Mouse (Mus musculus): ENCODE data around the gene Mtx1.

Mtx1 gene

DNA sequence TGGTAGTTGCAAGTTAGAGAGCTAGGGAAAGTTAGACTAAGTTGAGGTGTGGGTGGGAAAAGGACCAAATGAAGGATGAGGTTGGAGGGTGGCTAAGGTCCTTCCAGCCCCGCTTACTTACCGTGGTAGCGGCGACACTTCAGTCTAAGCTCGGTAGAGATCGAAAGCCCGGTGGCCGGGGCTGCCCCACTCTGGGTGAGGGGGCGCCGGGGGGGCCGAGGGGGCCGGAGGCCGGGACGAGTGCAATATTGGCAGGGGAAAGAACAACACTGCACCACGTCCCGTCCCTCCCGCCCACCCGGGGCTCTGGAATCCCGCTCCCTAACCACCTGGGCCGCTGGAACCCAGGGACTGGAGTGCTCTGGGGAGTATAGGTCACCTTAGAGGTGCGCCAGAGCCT lies at the start of gene Mtx1:
TSS of gene Mtx1 (minus strand) at position 189 of the 400 bp plus-strand sequence.
- no peak for DNase-seq (ENCODE audit: low spot score)

DNA sequence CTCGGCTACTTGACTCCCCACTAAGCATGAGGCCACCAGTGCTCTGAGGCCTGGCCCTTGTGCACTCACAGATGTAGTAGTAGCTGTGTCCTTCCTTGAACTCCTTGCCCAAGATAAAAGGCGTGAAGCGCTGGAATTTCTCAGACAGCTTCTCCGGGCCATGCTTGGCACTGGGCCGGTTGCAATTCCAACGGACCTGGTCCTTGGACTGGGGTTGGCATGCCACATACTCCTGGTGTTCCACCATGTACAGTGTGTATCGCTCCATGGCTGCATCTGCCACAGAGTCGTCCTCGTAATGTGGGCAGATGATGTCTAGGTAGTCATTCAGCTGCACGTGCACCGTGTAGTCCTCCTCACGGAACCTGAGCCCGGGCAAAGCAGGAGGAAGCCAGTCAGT lies 49.2 kb upstream of the Mtx1 start:
- no peak for DNase-seq (ENCODE audit: low spot score)

DNA sequence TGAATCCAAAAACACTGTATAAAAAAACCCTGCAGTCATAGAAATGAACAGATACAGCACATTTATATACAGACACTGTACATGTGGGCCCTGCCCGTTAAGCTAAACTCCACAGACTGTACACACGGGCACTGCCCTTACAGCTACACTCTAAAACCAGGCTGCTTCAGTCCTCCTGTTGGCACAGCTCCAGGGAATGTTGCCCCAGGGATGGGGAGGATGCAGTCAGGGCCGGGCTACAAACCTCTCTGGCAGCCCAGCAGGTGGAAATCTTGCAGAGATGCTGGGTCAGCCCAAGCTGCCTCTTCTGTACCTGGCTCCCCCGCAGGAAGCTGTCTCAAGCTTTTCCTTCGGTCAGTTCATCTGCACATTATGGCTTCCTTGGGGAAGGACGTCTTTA lies 44.9 kb upstream of the Mtx1 start:
- DNase-seq (ENCODE audit: low spot score): no peak

DNA sequence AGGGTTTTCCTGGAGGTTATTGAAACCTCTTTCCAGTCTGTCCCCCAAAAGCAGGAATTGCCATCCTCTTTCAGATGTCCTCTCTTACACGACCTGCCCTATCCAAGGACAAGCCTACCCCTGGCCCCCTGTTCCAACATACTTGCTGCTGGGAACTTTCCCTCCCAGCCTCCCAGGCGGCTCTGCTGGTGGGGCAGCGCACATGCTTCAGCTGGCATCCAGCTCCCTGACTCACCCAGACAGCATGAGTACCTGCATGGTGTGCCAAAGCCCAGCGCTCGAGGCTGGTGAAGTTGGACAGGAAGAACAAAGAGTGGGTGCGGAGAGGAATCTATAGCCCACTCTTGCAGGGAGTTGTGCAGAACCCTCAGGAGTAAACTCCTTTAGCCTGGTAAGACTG lies 44.0 kb upstream of the Mtx1 start:
- DNase-seq (ENCODE audit: low spot score): no peak

DNA sequence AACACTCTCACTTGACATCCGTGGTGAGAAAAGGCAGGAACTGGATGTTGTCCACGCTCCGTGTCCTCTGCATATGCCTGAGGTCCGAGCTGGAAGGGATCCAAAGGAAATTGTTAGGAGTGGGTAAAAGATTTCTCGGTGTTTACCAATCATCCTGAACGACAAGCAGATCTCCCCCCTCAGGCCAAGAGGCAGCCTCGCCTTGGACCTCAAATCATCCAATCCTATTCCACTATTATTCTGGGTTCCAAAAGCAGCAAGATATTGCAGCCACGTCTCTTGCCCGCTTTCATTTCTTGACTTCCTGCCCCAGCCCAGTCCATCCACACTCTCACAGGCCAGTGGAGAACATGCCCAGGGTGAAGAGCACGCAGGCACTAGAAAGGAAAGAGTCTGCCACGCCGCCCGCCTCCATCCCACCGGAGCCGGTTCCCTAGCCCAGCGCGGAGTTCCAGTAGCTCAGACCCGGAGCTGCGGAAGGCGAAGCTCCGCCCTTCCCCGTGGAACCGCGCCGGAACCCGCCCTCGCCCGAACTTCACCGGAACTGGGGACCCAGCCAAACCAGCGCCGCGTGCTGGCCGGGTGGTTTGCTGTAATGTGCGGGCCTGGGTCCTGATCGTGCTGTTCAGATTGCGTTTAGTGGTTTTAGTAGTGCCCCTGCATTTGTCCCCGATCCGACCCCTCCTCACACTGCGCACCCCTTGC lies 43.3 kb upstream of the Mtx1 start, which contains the start of gene Slc50a1:
TSS of gene Slc50a1 (minus strand) at position 520 of the 705 bp plus-strand sequence.
- peak; percentile 68 for DNase-seq (ENCODE audit: low spot score)

DNA sequence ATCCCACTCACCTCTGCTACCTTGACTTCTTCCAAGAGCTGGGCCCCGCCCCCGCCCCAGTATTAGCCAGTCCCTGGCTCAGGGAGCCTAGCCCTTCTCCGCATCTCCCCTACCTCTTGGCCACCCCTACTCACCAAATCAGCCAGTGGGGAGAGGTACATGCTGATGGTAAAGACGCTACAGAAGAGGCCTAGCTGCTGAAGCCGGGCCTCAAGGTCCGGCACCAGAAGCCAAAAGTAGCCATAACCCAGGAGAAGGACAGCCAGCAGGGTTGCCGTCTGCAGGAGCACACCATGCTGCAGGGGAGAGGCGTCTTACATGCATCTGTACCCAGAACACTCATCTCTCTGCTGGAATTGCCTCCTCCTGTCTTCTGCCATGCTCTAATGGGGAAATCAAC lies 42.0 kb upstream of the Mtx1 start:
- no peak for DNase-seq (ENCODE audit: low spot score)

DNA sequence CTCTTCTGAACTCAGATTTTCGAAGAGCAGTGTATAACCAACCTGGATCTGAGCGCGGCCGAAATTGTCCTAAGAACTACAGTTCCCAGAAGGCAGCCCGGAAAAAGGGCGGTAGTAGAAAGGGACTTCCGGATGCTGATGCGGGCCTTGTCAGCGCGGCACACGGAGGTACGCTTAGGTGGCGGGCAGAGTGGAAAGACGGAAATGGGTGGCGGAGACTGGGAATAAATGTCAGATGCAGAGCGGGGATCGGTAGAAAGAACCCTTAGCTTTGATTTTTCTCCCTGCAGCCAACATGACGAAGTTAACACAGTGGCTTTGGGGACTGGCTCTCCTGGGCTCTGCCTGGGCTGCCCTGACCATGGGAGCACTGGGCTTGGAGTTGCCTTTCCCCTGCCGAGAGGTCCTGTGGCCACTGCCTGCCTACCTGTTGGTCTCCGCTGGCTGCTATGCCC lies 39.6 kb upstream of the Mtx1 start:
- no peak for DNase-seq (ENCODE audit: low spot score)

DNA sequence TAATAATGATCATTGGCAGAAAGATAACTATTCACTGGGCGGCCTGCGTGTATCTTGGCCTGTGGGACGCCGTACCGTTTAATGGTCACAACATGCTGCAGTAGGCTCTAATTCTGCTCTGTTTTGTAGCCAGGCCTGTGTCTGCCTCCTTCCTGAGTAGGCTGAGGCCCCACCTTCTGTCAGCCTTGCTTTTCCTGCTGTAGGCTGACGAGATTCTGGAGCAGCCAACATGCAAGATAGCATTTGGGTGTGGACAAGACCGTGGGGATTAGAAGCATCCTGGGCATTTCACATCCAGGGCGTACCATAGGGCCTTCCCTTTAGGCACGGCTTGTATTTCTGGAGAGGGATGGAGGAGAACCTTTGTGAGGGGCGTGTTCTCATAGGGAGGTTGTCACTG lies 35.5 kb upstream of the Mtx1 start:
- no peak for DNase-seq (ENCODE audit: low spot score)

DNA sequence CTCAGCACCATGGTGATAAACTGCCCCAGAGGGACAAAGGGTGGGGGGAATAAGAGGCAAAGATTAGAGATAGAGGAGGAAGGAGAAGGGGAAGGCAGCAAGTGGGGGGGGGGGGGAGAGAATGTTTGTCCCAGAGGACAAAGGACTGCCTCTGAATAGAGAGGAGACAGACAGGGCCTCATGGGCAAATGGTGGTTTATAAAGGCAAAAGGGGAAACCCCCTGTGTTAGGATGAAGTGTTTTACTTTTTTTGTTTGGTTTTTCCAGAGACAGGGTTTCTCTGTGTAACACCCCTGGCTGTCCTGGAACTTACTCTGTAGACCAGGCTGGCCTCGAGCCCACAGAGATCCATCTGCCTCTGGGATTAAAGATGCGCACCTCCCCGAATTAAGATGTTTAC lies 33.3 kb upstream of the Mtx1 start:
- no peak for DNase-seq (ENCODE audit: low spot score)

DNA sequence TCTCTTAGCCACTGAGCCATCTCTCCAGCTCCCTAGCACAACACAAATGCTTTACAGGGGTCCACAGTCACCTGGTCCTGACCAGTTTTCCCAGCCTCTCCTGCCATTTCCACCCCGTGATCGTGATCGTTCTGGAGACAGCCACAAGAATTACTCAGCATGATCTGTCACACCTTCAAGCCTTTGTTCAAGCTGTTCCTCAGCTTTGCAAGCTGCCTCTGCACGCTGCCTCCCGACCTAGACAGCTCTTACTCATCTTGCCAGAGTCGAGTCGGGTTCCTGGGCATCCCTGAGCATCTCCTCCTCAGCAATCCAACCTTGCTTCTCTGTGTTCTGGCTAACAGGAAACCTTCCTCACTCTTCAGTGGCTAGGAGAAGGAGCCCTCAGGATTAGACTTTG lies 32.2 kb upstream of the Mtx1 start, which contains the start of gene Dpm3:
TSS of gene Dpm3 (plus strand) at position 283 of the 400 bp plus-strand sequence.
- no peak for DNase-seq (ENCODE audit: low spot score)

DNA sequence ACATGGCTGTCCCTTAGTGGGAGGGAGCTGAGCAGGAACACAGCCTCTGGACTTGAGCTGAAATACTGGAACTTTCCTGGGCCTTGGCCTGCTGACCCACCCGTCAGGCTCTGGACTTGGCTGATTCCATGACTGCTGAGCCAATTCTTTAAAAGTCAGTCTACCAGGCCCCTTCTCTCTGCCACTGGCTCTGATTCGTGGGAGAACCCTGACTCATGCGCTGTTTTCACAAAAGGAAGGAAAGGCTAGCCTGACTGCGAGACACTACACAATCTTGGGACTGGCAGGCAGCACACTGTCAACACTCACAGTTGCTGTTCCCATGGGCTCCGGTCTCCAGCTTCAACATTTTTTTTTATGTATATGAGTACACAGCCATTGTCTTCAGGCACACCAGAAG lies 29.3 kb upstream of the Mtx1 start:
- DNase-seq (ENCODE audit: low spot score): no peak

DNA sequence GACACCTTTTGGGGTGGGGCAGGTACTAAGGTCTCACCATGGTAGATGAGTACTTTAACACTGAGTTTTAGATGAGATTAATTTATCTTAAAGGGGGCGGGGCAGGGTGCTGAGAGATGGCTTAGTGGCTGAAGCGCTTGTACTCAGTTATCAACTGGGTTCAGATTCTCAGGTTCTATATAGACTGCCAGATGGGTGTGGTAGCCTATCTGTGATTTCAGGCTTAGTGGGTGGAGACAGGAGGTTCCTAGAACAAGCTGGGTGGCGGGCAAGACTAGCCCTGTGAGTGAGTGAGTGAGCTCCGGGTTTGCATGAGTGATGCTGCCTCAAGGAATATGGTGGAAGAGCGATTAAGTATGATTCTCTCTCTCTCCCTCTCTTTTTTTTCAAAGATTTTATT lies 28.1 kb upstream of the Mtx1 start:
- no peak for DNase-seq (ENCODE audit: low spot score)

DNA sequence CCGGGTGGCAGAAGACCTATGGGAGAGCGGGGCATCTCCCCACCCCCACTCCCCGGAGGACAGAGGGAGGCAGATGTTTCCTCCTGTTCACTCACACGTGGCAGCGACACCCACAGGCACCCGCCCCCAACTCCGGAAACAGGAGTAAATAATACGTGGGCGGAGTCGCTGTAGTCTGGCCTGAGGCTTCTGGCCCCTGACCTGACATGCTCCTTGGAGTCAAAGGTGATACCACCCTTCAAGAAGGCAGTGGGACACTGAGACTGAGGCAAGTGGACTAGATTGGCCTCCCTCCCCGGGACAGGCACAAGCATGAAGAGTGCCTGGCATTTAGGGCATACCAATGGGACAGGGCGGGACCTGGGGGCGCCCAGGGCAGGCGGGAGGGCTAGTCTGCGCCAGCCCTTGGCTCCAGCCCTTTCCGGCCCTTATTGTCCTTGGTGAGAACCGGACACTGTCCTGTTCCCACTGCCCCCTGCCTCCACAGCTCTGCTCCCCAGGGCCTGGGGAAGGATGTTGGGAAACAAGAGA lies 24.5 kb upstream of the Mtx1 start:
- DNase-seq (ENCODE audit: low spot score): no peak

DNA sequence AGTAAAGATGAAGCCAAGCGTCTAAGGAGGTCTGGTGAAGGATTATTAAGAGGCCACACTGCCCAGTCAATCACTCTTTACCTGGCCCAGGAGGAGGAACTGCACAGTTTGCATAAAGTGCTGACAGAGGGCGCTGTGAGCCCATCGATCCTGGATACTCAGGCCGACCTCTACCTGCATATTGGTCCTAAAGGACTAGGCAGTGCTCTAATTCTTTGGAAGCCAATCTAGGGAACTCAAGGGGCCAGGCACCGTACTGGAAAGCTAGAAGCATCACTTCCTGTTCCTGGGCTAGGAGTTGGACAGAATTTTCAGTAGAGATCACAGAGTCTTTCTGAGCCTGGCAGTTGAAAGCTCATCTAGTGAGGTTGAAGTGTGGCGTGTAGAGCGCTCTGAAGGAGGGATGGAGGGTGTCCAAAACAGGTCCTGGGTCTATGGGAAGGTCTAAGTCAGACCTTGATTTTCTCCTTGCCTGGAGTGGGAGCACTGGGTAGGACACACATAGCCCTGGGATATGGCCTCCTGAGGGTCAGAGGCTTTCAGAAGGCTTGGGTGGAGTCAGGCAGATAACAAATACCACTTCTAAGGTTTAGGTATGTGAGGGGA lies 23.6 kb upstream of the Mtx1 start:
- no peak for DNase-seq (ENCODE audit: low spot score)

DNA sequence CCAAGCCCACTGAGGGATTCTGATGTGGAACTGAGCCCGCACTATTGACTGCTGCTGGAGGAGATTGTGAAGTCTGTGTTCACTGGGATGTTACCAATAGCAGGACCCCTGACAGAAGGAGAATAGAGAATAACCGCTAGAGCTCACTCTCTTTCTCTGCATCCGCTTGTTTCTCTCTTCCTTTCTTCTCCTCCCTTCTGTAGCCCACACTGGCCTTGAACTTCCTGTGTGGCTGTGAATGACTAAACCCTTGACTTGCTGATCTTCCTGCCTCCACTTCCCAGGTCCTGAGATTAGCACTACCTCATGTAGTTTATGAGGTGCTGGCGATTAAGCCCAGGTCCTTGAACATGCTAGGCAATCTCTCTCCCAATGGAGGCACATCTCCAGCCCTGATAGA lies 20.6 kb upstream of the Mtx1 start:
- no peak for DNase-seq (ENCODE audit: low spot score)

DNA sequence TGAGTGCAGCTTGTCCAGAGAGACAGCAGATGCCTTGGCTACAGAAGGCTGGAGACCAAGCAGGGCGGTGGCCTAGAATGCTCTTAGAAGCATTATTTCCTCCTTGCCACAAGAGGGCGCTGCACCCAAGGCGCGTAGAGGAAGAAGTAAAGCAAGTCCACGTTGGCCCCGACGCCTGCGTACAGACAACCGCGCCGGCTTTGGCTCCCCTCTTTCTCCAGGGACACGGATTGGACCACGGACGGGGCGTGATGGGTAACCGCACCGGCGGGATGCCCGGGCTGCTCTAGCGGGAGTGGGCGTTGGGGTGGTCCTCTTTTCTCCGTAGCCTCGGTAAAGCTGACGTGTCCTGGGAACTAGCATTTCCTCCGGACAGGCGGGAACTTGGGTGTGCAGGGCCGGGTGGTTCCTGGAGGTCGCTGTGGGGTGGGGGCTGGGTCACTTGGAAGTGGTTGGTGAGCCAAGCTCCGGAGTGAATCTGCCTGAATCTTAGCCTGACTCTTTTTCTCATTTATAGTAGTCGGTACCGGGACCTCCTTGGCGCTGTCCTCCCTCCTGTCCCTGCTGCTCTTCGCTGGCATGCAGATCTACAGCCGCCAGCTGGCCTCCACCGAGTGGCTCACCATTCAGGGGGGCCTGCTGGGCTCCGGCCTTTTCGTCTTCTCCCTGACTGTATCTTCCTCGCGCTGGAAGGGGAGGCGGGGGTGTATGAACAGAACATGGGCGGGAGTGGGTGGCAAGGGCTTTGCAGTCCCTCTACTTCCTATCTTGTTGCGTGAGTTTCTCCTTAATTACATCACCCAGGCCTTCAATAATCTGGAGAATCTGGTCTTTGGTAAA lies 19.6 kb upstream of the Mtx1 start, which contains the start of gene Trim46:
TSS of gene Trim46 (minus strand) at position 49 of the 840 bp plus-strand sequence.
- DNase-seq (ENCODE audit: low spot score): peak; percentile 58

DNA sequence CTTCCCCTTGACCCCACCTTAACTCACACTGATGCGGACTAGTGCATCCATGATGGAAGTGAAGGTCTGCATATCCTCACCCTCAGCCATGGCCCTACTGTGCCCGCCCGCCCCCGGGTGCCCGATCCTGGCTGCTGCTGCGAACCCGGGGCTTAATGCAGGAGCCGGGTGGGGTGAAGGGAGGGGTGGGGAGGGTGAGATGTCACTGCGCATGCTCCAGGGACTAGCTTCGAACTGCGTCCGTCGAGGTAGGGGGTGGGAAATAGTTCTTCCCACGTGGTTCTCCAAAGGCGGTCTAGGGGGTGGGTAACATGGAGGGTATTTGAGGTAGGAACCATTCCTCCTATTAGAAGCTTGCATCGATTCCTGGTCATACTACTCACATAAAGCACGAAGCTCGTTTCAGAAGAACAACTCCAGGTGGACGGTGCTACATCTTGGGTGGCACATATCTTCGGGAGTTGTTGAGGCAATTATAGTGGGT lies 18.8 kb upstream of the Mtx1 start, which contains the start of gene Krtcap2:
TSS of gene Krtcap2 (plus strand) at position 279 of the 484 bp plus-strand sequence.
- no peak for DNase-seq (ENCODE audit: low spot score)

DNA sequence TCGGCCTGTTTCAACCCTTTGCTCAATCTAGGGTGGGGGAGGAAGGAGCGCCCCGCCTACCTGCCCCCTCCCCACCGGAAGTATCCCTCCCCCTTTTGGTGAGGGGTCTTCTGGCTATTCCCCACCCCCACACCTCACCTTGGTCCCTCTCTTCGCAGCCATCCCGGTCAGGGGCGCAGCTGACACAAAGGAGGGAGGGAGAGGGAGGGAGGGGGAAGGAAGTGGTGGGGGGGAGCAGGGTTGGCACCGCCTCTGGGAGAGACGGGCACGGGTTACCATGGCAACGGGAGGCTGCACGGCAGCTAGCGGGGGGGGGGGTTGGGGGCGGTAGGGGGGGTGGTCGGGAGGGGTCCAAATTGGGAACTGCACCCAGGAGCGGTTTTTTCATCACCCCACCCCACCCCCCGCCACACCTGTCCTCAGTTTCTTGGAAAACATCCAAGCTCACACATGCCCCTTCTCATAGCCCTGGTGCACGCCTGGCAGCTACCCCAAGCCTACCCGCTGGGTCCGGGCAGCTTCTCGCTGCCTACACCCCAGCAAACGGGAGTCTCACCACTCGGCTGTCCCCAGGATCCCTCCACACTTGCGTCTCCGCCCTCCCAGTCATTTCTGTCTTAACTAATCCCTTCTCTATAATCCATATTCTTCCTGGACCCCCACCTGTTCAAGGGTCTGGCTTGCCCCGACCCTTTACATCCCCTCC lies 18.2 kb upstream of the Mtx1 start:
- no peak for DNase-seq (ENCODE audit: low spot score)

DNA sequence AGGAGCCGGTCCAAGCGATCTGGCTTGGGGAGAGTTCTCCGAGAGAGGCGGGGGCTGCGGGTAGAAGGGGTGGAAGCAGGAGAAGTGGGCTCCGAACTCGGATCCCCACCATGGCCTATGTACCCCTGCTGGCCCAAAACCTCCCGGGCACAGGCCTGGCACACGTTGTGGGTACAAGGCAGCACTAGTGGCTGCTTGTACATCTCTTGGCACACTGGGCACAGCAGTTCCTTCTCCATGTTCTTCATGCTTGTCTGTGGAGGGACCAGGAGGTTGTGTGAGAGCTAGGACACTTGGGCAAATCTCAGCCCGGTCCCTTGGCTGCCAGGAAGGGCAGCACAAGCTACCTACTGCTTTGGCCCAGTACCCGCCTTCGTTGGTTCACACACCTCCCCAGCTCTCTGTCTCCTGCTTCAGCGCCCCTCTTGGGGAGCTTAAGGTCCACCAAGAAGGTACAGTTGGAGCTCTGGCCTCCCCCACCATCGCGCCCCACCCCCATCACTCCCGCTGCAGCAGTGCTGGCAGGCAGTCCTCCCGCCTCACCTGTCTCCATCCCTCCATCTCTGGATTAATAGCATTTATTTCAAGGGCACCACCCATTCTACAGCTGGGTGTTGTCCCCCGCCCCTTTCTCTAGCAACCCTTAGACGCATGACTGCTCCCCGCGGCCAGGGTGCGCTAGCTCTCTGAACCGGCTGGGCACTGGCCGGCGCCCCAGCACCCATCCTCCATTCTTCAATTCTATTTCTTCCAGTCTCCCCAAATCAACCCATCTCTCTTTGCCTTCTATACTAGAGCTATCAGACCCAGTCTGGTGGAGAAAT lies 17.5 kb upstream of the Mtx1 start:
- DNase-seq (ENCODE audit: low spot score): no peak

DNA sequence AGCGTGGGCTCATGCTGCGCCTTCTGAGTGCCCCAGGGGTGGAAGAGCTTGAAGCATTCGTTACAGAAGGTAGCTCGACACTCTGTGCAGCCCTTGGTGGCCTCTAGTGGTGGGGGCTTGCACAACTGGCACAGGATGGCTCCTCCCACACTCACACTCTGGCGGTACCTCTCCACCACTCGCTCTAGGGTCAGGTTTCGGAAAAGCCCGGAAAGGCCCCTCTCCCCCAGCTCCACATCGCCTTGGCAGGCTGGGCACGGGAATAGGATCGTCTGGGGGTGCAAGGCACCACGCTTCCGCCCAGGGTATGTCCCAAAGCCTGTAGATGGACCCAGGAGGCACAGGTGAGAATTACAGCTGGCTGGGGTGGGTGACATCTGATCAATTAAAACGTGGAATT lies 16.7 kb upstream of the Mtx1 start:
- no peak for DNase-seq (ENCODE audit: low spot score)

Data from urinary bladder, postnatal 10 days (tissue).